Comparison of ENCODE assay signal across 11 mouse cellular contexts in genomic region chr6:127925915-127926314, GRCm38 (mm10). TPM values are rescaled to one million over a fixed set of nuclear protein-coding genes. Genes with fewer than 3 reads are reported as not detected.
DNase-seq lines count a peak whose midpoint lies in the region; ATAC-seq and TF ChIP-seq lines count a peak whose summit lies in the region.
"Had no signal": no experiment of that assay in that cellular context is flagged by ENCODE, and none has a peak within 500 bp of the region (broad histone marks: within the 10 kb centered on the region; RNA-seq: fewer than 3 reads in every experiment).

No protein-coding gene starts in this region.

- no peaks in the 10 kb centered on the region for H3K36me3 ChIP-seq in hindbrain, embryonic 10.5 days
- H3K36me3 ChIP-seq in hindbrain, embryonic 11.5 days (ENCODE audit: control insufficient read depth, insufficient read depth, low read length) = no peaks in the 10 kb centered on the region
- no peaks in the 10 kb centered on the region for H3K36me3 ChIP-seq in lung, postnatal 0 days (ENCODE audit: insufficient read depth, low read length)

- no peak for ATAC-seq in hindbrain, embryonic 11.5 days (ENCODE audit: low FRiP score)
- no peak for ATAC-seq in lung, postnatal 0 days

- WGBS in hindbrain, embryonic 10.5 days = 59% methylated on average over 9 of the region's 9 CpGs
- WGBS in hindbrain, embryonic 11.5 days = 63% methylated on average over 9 of the region's 9 CpGs
- 57% methylated on average over 9 of the region's 9 CpGs for WGBS in lung, postnatal 0 days

- H3K9ac ChIP-seq in hindbrain, embryonic 11.5 days (ENCODE audit: low read depth, low read length) = no peak overlapping the region
- H3K9ac ChIP-seq in lung, postnatal 0 days (replicated peaks; ENCODE audit: low read depth) = no peak overlapping the region

- no peak for DNase-seq in hindbrain, embryonic 10.5 days (ENCODE audit: low spot score)
- DNase-seq in hindbrain, embryonic 11.5 days (ENCODE audit: low spot score) = no peak
- peak; percentile 74 to 86 for DNase-seq in frontal cortex, adult 2 months (ENCODE audit: extremely low spot score in 1 of 2, low spot score in 1 of 2)
- peak; percentile 56 to 64 for DNase-seq in layer of hippocampus, postnatal 25 days (ENCODE audit: extremely low spot score in 1 of 2, low spot score in 1 of 2)
- peak; percentile 73 to 78 for DNase-seq in right cerebral cortex, adult 2 months (ENCODE audit: low spot score in 2 of 2)
- DNase-seq in lung, postnatal 0 days (ENCODE audit: low spot score) = no peak
- DNase-seq in thymus, postnatal 0 days (ENCODE audit: low spot score) = no peak
- no peak for DNase-seq in heart, adult 9 months (ENCODE audit: low spot score in 2 of 2)
- DNase-seq: heart, postnatal 36 days had no signal

- no peak overlapping the region for H3K4me2 ChIP-seq in hindbrain, embryonic 11.5 days (replicated peaks; ENCODE audit: low read depth, low read length)
- H3K4me2 ChIP-seq in lung, postnatal 0 days (replicated peaks; ENCODE audit: low read depth, low read length) = no peak overlapping the region

- no peak for TF ChIP-seq EP300 in lung, postnatal 0 days (IDR thresholded peaks at IDR 0.05)

- peak overlapping the region; percentile 46; the same call in 1 of the 2 replicates for H3K27ac ChIP-seq in hindbrain, embryonic 10.5 days
- H3K27ac ChIP-seq in hindbrain, embryonic 11.5 days (ENCODE audit: low read depth, low read length) = no peak overlapping the region
- H3K27ac ChIP-seq in lung, postnatal 0 days (ENCODE audit: low read length) = no peak overlapping the region

- peaks cover 11% of the 10 kb centered on the region for H3K4me1 ChIP-seq in hindbrain, embryonic 10.5 days (replicated peaks)
- no peaks in the 10 kb centered on the region for H3K4me1 ChIP-seq in hindbrain, embryonic 11.5 days (replicated peaks; ENCODE audit: control insufficient read depth, insufficient read depth, low read length)
- no peaks in the 10 kb centered on the region for H3K4me1 ChIP-seq in lung, postnatal 0 days (ENCODE audit: insufficient read depth, low read depth, low read length)

- H3K9me3 ChIP-seq in hindbrain, embryonic 10.5 days = no peaks in the 10 kb centered on the region
- H3K9me3 ChIP-seq in hindbrain, embryonic 11.5 days (ENCODE audit: control insufficient read depth, low read length) = no peaks in the 10 kb centered on the region
- no peaks in the 10 kb centered on the region for H3K9me3 ChIP-seq in lung, postnatal 0 days (ENCODE audit: low read length)

- no peak for TF ChIP-seq CTCF in lung, postnatal 0 days (IDR thresholded peaks at IDR 0.05)

- no peak overlapping the region for H3K4me3 ChIP-seq in hindbrain, embryonic 10.5 days
- no peak overlapping the region for H3K4me3 ChIP-seq in hindbrain, embryonic 11.5 days (ENCODE audit: low read depth, low read length)
- H3K4me3 ChIP-seq in lung, postnatal 0 days (ENCODE audit: low read depth, low read length) = no peak overlapping the region
- H3K4me3 ChIP-seq: erythroblast, embryonic 14.5 days had no signal

- H3K27me3 ChIP-seq in hindbrain, embryonic 10.5 days (ENCODE audit: insufficient read depth, poor library complexity, severe bottlenecking) = peaks cover 22% of the 10 kb centered on the region; the same call in 1 of the 2 replicates
- no peaks in the 10 kb centered on the region for H3K27me3 ChIP-seq in hindbrain, embryonic 11.5 days (ENCODE audit: control insufficient read depth, insufficient read depth, low read length)
- H3K27me3 ChIP-seq in lung, postnatal 0 days (replicated peaks; ENCODE audit: insufficient read depth, low read length) = no peaks in the 10 kb centered on the region

RNA-seq across cellular contexts. Expression of gene Tspan11, which starts 38.5 kb away (rescaled TPM):
- 6.8 and 15.4 TPM in 2 replicates for polyA plus RNA-seq in hindbrain, embryonic 10.5 days (2016; fragmentation: Nextera tagmentation; extraction: Ambion mirVana)
- polyA plus RNA-seq in hindbrain, embryonic 11.5 days (2014; fragmentation: Nextera tagmentation; extraction: Ambion mirVana) = 17.4 and 17.9 TPM in 2 replicates
- polyA plus RNA-seq in frontal cortex, adult 2 months (2012; rRNA removed) = 0.94 and 2.1 TPM in 2 replicates
- total RNA-seq in layer of hippocampus, postnatal 25 days (2021) = 1 to 10 TPM; 2.6 TPM
- 45.0 and 64.3 TPM in 2 replicates for polyA plus RNA-seq in lung, postnatal 0 days (2015; fragmentation: Nextera tagmentation; extraction: Ambion mirVana)
- 0.62 and 1.3 TPM in 2 replicates for polyA plus RNA-seq in thymus, postnatal 0 days (2015; fragmentation: Nextera tagmentation; extraction: Ambion mirVana)
- polyA plus RNA-seq: erythroblast, embryonic 14.5 days; liver, adult 2 months had no signal

Comparison
In these comparisons a context has a peak if more than half of its experiments do, and no peak if none do; other contexts are left out.
1. DNase-seq: peak in frontal cortex, adult 2 months (2 of 2), layer of hippocampus, postnatal 25 days (2 of 2) and right cerebral cortex, adult 2 months (2 of 2); none in hindbrain, embryonic 10.5 days (single experiment), hindbrain, embryonic 11.5 days (single experiment), lung, postnatal 0 days (single experiment), thymus, postnatal 0 days (single experiment) and heart, adult 9 months (0 of 2).